Mouse (Mus musculus): Measurements from ENCODE around the gene Rab11b. TPM values are rescaled to one million over a fixed set of nuclear protein-coding genes. Genes with fewer than 3 reads are reported as not detected.

Rab11b gene
- total RNA-seq, 4 experiments from 2014 or later, result 272 to 320 (median 292) TPM

DNA sequence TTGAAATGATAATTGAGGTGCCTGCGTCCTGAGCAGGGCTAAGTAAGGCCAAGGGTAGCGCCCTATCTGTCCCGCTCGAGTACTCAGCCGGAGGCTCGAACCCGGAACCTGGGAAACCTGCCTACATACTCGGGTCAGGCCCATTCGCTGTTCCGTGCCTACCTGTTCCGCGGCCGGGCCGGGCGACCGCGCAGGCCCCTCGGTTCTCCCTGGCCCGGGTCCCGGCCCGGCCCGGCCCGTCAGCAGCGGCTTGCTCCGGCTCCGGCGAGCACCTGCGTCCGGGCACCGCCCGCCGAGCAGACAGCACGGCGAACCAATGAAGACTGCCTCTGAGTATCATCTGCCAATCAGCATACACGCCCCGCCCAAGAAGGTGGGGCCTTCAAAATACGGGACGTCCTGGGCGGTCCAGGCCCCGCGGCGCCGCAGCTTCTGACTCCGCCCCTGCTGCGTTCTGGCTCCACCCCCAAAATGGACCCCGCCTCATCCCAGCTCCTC lies 41.9 kb downstream of the Rab11b start, which contains the start of gene March2:
March2 (minus strand) TSS at position 287 of the 498 bp plus-strand sequence.
- DNase-seq (ENCODE audit: low spot score in 2 of 2), result peak; percentile 95 to 96

DNA sequence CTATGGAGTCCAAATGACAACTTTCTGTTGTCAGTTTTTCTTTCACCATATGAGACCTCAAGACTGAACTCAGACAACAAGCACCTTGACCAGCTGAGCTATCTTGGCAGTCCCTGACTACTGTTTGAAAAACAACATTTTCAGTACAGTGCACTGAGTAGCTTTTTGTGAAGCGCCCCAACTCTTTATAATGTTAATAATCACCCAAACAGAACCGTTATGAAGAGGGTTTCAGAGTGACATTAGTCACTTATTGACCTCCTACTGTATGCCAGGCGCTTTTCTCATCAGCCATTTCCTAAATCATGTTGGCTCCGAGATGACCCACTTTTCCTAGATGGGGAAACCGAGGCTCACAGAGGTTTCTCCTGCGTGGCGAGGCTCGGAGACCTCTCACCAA lies 42.3 kb downstream of the Rab11b start:
- DNase-seq (ENCODE audit: low spot score in 2 of 2), result no peak

DNA sequence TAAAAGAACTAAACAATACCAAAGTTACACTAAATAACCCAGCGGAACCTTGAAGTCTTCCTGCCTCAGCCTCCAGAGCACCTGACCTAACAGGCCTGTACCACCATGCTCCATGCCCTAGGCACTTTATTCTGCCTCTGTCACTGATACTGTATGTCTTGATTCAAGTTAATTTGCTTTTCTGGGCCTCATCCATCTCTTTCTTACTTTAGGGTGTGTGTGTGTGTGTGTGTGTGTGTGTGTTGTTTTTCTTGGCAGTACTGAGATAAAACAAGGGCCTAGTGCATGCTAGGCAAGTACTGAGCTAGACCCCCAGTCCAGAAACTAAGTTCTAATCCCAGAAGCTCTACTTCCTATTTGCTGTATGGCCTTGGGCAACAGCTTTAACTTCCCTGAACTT lies 43.1 kb downstream of the Rab11b start:
- DNase-seq (ENCODE audit: low spot score in 2 of 2), result no peak

DNA sequence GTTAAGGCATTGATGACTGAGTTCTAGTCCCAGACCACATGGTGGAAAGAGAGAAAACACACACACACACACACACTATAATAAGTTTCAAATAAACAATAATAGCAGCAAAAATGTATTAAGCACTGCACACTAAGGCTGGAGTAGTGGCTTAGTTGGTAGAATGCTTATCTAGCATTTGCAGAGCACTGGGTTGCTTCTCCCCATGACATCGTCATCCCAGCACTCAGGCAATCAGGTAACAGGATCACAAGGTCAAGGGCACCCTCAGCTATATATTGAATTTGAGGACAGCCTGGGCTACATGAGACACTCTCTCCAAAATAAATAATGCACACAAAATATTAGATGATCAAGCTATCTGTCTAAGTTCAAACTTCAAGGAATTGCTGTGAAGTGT lies 45.6 kb downstream of the Rab11b start:
- DNase-seq (ENCODE audit: low spot score in 2 of 2), result no peak

DNA sequence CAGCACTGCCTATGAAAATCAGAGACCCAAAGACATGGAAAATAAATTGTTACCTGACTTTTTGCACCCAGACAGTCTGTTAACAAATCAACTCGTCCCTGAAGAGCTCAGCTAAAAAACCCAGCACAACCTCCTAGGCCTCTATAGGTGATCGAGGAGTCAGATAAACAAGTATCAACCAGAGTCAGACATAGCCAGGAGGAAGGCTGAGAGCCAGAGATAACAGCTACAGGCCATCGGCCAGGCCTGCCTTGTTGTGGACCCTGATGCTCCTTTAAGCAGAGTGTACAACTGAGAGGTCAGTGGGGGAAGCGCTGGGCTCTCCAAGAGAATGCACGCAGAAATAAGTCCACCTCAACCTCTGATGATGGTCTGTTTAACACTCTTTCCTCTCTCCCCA lies 47.1 kb downstream of the Rab11b start:
- no peak for DNase-seq (ENCODE audit: low spot score in 2 of 2)

DNA sequence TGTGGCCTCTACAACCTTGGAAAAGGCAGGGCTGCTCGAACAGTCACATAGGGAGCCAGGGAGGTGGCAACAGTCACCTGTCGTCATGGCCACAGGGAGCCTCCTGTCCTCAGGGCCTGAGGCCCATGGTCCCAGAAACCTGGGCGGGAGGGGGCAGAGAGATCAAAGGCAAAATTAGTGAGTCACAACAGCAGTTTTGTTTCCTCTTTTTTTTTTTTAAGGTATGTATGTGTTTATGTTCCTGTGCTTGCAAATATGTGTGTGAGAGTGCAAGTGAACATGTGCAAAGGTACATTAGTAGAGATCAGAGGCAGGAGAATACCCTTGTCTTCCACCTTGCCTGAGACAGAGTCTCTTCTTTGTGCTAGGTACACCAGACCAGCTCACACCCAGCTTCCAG lies 50.5 kb downstream of the Rab11b start:
- DNase-seq (ENCODE audit: low spot score in 2 of 2), result no peak

DNA sequence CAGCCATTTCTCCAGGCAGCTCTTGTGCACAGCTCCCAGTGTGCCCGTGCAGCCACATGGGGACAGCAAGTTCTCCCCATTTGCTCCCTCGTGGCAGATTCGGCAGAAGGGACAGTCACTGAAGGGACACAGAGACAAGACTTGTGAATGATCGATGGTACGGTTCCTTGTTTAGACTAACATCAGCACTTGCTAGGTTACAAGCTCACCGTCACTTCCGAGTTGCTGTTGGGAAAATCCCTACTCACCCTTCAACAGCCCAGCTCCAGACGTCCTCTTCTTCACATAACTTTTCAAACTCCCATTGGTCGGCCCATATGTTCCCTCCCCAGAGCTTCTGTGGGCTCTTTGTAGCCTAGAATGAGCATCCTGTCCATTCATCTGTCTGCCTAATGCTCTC lies 57.2 kb downstream of the Rab11b start:
- DNase-seq (ENCODE audit: low spot score in 2 of 2), result no peak

DNA sequence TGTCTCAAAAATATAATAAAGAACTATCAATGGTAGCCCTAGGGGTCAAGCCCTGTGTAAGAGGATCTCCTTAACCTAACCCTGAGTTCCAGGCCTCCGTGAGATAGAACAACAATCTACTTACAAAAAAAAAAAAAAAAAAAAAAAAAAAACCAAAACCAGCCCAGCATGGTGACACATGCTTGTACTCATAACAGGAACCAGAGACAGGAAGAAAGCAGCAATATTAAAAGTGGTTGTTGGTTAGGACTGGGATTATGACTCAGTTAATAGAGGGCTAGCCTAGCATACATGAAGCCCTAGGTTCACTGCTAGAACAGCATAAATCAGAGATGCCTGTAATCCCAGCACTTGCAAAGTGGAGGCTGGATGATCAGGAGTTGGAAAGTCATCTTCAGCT lies 58.2 kb downstream of the Rab11b start:
- no peak for DNase-seq (ENCODE audit: low spot score in 2 of 2)

DNA sequence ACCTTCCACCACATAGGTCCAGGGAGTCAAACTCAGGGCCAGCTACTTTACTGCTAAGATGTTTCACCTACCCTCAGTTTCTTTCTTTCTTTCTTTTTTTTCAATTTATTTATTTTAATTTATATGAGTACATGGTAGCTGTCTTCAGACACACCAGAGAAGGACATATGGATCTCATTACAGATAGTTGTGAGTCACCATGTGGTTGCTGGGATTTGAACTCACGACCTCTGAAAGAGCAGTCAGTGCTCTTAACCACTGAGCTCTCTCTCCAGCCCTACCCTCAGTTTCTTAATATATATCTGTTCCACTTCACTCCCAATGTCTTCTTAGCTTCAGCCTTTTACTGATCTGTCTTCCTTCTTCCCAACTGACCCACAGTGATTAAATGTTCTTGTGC lies 64.9 kb downstream of the Rab11b start:
- DNase-seq (ENCODE audit: low spot score in 2 of 2), result no peak

Other genes starting within 250 kb of the Rab11b start
- gene Adamts10, start 236.3 kb downstream of the Rab11b start, total RNA-seq (2022), result 10 to 100 TPM; 25.9 to 42.7 (median 30.9) TPM
- 10 to 100 TPM in 2 of 4 experiments, 1 to 10 TPM in 2; 1.3 to 11.8 (median 6.8) TPM for gene Myo1f, start 204.8 kb downstream of the Rab11b start, total RNA-seq (2022)
- gene Zfp414, start 131.4 kb downstream of the Rab11b start, total RNA-seq (2022), result 10 to 100 TPM; 51.2 to 62.6 (median 52.6) TPM
- gene Pram1, start 122.5 kb downstream of the Rab11b start, total RNA-seq (2022), result 1 to 10 TPM in 2 of 4 experiments, under 1 TPM in 2; 0.36 to 1.3 (median 0.96) TPM
- gene Hnrnpm, start 73.7 kb downstream of the Rab11b start, total RNA-seq (2022), result 100 to 1,000 TPM; 131 to 157 (median 141) TPM
- gene March2, start 41.9 kb downstream of the Rab11b start, total RNA-seq (2022), result 10 to 100 TPM; 73.7 to 87.2 (median 80.7) TPM
- 1 to 10 TPM; 1.7 to 3.0 (median 2.2) TPM for gene Angptl4, start 21.3 kb upstream of the Rab11b start, total RNA-seq (2022)
- 10 to 100 TPM; 26.9 to 41.2 (median 31.4) TPM for gene Kank3, start 50.0 kb upstream of the Rab11b start, total RNA-seq (2022)
- gene Rps28, start 64.0 kb upstream of the Rab11b start, total RNA-seq (2022), result 100 to 1,000 TPM; 686 to 890 (median 782) TPM
- gene Ndufa7, start 64.0 kb upstream of the Rab11b start, total RNA-seq (2022), result 100 to 1,000 TPM; 196 to 215 (median 203) TPM
- 10 to 100 TPM; 22.8 to 26.0 (median 25.1) TPM for gene Cd320, start 82.6 kb upstream of the Rab11b start, total RNA-seq (2022)
- gene Gm7029, start 113.3 kb upstream of the Rab11b start, total RNA-seq (2022), result not detected
- gene Kifc1, start 130.1 kb upstream of the Rab11b start, total RNA-seq (2022), result 1 to 10 TPM; 1.9 to 2.6 (median 2.5) TPM
- gene Platr17, start 144.6 kb upstream of the Rab11b start, total RNA-seq (2022), result 1 to 10 TPM in 2 of 4 experiments, not detected in 2; 1.4 to 1.8 TPM
- gene Daxx, start 148.9 kb upstream of the Rab11b start, total RNA-seq (2022), result 10 to 100 TPM; 24.2 to 27.1 (median 26.1) TPM
- 10 to 100 TPM; 39.9 to 87.4 (median 58.2) TPM for gene Tapbp, start 155.4 kb upstream of the Rab11b start, total RNA-seq (2022)
- gene Zbtb22, start 155.4 kb upstream of the Rab11b start, total RNA-seq (2022), result 10 to 100 TPM; 28.8 to 36.0 (median 32.5) TPM
- 10 to 100 TPM; 64.3 to 90.9 (median 81.8) TPM for gene Rgl2, start 169.0 kb upstream of the Rab11b start, total RNA-seq (2022)
- gene Pfdn6, start 179.8 kb upstream of the Rab11b start, total RNA-seq (2022), result 10 to 100 TPM; 68.7 to 93.1 (median 76.1) TPM
- gene Wdr46, start 180.1 kb upstream of the Rab11b start, total RNA-seq (2022), result 10 to 100 TPM; 13.2 to 17.4 (median 14.9) TPM
- 1 to 10 TPM; 4.7 to 7.4 (median 6.9) TPM for gene B3galt4, start 191.0 kb upstream of the Rab11b start, total RNA-seq (2022)
- 10 to 100 TPM; 81.4 to 91.3 (median 81.9) TPM for gene Vps52, start 195.3 kb upstream of the Rab11b start, total RNA-seq (2022)
- gene Rps18, start 195.5 kb upstream of the Rab11b start, total RNA-seq (2022), result 100 to 1,000 TPM; 273 to 401 (median 339) TPM
- gene H2-K1, start 239.8 kb upstream of the Rab11b start, total RNA-seq (2022), result 100 to 1,000 TPM in 1 of 4 experiments, 10 to 100 TPM in 3; 29.6 to 138 (median 63.9) TPM